Mouse (Mus musculus) common myeloid progenitor, adult 5-6 weeks (primary cell): Measurements from ENCODE around the gene Upb1. TPM values are rescaled to one million over a fixed set of nuclear protein-coding genes. Genes with fewer than 3 reads are reported as not detected.
"Not testable (repeated sequence)": the region's sequence is repeated elsewhere in the genome, so short reads cannot be mapped to it uniquely, and the experiment has no call there.

Source experiments
- ATAC-seq: replicated peaks from 2 replicates; pipeline ENCODE4 v1.8.0; 2016; ENCODE audit warnings: low read depth, mild to moderate bottlenecking, moderate TSS enrichment, inconsistent platforms; ENCODE audit not compliant: poor library complexity, severe bottlenecking
- total RNA-seq: library from RNA; stranded (forward); fragments of 200-1000, 187-1606 nt; gene quantifications from 2 replicates; pipeline ENCODE4 v1.2.3, GENCODE M21; 2017

Upb1 gene
- total RNA-seq, 1 experiment from 2014 or later, result 0.27 TPM

DNA sequence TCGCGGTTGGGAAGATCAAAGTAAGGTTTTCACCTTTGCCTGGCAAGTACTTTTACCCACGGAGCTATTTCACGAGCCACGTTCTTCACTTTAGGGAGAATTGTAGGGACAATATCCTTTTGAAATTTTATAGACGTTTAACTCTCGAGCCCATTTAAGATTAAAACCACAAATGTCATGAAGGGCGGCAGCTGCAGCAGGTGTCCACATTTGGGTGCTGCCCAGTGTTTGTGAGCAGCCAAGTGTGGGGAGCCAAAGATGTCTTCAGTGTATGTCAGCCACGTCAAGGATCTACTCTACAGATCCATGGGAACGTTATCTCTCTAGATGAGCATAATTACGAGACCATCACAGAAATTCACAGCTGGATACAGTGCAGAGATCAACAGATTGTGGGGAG is 46.6 kb downstream of the Upb1 start:
- ATAC-seq, result no peak

DNA sequence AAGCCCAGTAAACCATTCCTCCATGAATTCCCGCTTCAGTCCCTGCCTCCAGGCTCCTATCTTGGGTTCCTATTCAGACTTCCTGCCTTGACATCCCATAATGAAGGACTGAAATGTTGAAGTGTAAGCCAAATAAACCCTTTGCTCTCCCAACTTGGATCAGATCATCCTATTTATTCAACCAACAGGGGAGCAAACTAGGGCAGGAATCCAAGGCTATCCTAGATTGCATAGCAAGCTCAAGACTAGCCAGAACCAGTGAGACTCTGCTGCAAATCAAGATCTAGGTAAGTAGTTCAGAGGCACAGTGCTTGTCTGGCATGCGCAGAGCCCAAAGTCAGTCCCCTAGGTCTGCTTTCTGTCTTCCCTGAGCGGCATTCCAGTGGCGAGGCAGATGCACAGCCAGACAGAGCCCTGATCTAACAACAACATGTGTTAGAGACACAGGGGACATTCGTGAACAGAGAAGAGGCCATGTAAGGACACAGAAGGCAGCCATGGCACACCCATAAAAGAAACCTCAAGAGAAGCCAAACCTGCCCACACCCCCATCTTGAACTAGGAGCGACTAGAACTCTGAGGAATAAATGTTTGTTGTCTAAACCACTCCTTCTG is 48.0 kb downstream of the Upb1 start:
- ATAC-seq, result no peak

DNA sequence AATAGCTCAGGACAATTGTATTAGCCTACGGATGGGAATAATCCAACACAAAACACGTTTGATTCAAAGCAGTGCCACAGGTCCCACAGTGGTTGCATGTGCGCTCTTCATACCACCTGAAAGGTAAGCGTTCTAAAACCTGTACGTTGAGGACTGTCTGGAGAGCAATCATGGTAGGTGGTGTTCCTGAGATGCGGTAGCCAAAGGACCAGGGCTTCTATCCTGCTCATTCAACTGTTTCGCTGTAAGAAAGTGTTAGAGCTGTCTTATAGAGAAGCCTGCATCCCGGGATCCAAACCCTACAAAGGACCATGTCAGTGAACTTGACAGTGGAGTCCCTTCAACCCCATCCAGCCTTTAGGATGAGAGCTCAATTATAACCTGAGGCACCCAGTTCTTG is 49.4 kb downstream of the Upb1 start:
- ATAC-seq, result no peak

DNA sequence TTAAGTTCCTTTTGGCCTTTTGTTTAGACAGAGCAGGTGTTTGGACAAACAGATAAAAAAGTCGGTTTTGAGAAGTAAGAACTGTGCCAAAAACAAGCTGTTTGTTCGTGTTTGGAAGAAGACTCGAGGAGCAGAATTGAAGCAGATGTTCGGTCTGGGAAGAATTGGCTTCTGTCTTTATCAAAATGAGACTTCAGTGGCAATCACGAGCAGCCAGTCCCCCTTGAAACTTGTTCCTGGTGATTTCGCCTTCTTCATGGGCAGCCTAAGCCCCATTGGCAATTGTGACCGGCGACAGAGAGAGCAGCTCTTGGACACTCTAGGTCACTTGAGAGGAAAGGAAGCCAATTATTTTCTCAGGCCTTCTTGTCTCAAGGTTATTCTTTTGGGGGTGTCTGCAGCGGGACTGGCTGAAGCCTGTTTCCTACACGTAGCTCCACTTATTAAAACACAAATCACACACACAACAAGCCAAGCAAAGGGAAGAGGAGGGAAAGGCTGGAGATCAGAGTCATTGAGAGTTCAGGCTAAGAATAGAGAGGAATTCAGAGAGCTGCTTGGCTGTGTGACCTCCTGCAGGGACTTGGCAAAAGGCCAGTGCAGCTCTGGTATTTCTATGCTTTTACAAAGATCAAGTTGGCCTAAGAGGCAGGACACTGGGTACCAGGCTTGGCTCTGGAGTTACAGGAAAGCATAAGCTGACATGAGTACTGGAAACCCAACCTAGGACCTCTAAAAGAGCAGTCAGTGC is 50.3 kb downstream of the Upb1 start:
- no peak for ATAC-seq

GRCm38 (mm10) chr10:75456061-75456831 is 55.3 kb downstream of the Upb1 start:
- ATAC-seq, result not testable (repeated sequence)

DNA sequence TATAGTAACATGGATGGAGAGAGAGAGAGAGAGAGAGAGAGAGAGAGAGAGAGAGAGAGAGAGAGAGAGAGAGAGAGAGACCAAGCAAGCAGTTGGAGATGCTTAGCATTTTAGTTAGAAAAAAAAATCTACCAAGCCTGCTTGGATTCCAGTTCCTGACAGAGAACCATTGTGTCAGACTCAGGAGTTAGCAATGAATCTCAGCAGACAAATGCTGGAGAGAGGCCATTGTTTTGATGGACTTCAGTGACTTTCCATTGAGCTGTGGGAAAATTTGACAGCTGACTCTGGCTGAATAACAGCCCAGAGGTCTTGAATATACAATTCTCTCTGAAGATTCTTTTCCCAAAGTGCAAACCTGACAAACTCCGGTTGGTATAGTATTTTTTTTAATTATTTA is 56.9 kb downstream of the Upb1 start:
- no peak for ATAC-seq

DNA sequence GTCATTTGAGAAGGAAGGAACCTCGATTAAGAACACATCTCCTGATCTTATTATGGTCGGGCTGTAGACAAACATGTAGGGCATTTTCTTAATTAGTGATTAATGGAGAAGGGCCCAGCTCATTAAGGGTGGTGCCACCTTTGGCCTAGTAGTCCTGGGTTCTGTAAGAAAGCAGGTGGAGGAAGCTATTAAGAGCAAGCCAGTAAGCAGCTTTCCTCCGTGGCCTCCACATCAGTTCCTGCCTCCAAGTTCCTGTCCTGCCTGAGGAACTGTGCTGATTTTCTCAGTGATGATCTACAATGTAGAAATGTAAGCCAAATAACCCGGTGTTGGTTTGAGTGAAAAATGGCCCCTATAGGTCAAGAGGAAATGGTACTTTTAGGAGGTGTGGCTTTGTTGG is 57.4 kb downstream of the Upb1 start:
- no peak for ATAC-seq

DNA sequence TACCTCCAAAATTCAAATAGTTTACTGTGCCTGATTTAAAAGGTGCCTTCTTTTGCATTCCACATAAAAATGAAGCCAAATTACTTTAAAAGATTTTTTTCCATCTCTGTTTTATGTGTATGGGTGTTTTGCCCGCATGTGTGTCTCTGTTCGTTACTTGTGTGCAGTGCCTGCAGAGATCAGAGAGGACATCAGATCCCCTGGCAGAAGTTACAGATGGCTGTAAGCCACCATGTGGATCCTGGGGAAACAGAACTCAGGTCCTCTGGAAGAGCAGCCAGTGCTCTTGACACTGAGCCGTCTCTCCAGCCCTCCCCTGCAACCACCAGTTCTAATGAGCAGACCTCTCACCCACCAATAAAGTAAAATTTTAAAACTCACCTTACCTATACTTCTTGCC is 61.8 kb downstream of the Upb1 start:
- ATAC-seq, result no peak

GRCm38 (mm10) chr10:75465781-75466550 is 65.1 kb downstream of the Upb1 start:
- ATAC-seq, result no peak

DNA sequence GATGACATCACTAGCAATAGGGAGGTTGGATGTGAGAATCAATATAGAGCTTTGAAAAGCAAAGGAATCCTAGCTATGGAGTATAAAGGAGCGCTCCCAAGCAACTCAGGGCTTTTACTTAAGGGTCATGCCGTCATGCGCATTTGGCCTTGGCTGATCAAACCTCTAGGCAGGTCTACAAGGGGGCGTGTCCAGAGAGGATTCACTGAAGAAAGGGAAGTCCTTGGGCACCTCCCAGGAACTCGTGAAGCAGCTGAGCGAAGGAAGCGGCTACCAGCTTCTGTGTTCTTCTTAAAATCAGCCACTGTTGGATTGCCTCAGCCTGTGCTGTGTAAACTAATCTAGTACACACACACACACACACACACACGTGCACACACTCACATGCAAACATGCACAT is 72.5 kb downstream of the Upb1 start:
- peak; percentile 99 for ATAC-seq

DNA sequence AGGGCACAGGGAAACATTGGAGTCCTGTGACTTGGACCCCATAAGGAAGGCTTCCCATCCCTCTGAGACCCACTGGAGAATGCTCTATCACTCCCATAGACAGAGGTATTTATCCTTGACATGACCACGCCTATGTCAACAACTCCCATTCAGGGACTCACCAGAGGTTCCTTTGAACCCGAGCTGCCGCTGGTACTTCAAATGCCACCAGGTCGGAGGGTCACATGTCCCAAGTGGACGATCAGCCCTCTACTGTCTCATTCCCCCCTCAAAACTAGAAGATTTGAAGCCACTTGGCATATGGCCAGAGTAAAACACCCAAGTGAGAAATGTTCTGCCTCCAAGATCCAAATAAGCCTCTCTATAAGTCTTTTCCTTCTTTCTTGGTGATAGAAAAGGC is 73.7 kb downstream of the Upb1 start:
- no peak for ATAC-seq

DNA sequence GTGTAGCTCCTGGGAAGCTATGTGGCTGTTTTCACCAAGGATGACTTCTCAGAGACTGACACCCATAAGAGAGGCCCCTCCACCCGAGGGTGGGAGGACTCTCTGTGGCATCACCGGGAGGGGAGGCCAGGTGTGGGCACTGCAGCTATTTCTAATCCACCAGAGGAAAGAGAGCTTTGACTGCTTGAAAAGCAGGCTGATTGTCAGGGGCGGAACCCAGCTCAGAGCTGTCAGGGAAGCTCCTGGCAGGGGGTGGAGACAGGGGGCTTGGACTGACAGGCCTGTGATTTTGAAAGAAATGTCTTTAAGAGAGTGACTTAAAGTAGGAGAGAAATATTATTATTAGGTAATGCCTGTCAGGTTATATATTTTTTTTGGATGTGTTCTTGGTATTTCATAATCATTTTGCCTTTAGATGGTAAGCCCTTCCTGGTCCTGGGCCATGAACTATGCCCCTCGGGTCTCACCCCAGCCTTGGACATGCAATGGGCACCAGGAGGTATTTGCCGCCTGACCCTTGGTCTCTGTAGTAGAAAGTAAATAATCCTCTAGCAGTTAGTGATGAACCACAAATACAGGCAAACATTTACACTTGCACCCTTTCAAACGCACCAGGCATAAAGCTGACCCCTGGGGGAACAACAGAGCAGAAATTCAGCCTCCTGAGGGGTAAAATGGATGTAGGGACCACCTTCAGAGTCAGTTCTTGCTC is 74.4 kb downstream of the Upb1 start:
- not testable (repeated sequence) for ATAC-seq

GRCm38 (mm10) chr10:75477034-75477433 is 76.1 kb downstream of the Upb1 start:
- no peak for ATAC-seq

GRCm38 (mm10) chr10:75479955-75480354 is 79.0 kb downstream of the Upb1 start:
- no peak for ATAC-seq

DNA sequence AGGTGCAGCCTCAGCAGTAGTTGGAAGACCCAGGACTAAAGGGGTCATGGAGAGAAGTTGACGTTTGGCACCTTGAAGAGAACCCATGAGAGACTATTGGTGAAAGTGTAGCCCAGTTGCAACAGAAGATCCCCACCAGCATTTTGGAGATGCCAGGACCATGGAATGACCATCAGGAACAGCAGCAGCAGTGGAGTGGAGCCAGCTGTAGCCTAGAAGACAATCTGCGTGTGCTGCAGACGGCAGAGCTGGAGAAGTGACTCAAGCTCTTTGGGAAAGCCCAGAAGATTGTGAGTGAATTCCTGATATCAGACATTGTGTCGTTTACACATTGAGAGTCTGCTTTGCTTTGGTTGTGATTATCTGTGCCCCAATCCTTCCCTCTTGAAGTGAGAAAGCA is 80.8 kb downstream of the Upb1 start:
- no peak for ATAC-seq

DNA sequence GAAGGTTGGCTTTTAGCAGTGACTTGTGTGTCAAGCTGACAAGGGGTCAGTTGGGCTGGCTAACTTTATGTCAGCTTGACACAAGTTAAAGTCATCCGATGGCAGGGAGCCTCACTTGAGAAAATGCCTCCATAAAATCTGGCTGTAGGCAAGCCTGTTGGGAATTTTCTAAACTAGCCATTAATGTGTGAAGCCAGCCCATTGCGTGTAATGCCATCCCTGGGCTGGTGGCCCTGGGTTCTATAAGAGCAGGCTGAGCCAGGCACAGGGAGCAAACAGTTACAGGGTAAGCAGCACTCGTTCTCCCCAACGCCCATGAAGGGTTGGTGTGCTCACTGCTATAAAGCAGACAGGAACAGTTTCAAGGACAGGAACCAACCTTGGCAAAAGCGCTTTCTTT is 81.4 kb downstream of the Upb1 start:
- ATAC-seq, result no peak

DNA sequence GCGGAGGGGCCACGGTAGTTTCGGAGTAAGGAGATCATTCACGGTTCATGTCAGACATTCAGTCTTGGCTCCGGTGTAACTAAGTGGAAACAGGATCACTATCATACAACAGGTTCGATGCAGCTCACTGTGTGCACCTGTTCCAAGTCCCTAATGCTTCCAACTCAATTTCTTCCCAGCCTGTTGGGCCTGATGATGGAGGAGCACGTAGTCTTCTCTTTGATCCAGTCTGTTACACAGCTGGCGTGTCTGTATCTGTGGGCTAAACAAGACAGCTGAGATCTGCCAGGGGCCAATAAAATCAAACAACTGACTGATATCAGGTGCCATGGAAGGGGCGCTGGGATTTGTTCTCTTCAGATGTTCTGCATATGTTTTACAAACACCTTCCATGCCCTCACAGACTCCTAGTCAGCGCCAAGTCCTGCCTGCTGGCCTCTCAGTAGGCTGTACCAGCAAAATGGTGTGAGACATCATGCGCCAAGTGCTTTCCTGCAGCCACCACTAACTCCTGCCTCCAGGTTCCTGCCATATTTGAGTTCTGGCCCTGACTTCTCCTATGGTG is 82.1 kb downstream of the Upb1 start:
- ATAC-seq, result no peak

GRCm38 (mm10) chr10:75484066-75484465 is 83.2 kb downstream of the Upb1 start:
- no peak for ATAC-seq

- peak; percentile 39 for ATAC-seq
Measured at GRCm38 (mm10) chr10:75484767-75485166, 83.9 kb downstream of the Upb1 start.
